In the genomic region with DNA sequence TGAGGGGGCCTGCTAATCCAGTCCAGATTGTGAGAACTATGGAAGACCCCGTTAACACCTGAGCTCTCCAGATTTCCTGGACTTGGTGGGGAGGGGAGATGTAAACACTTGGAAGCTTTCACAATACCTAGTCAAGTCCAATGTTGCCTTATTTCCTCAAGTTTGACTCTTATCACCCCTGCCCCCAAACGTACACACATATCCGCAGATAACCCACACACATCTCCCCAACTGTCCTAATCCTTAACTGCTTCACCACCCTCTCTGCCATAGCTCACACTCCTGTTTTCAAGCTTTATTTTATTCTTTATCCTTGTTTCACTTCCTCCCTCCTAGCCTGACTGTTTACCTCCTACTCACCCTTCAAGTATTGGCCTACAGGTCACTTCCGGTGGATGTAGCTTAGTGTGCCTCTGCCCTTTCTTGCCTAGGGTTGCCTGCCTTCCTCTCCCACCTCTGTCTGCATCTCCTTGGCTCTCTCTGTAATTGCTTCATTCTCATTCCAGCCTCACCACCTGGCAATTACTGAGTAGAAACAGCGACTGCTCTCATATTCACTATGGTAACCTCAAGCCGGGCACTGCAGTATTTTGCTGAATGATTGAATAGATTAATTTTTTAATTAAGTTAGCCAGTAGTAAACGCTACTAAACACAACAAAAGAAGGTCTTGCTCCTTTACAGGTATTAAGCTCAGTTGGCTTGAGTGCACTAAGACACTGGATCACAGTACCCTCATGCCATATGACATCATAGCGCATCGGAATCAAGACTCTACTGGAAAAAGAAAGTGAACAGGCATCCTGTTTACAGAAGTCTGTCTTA, we compare ENCODE assay signal across 20 mouse cellular contexts.
DNase-seq lines count a peak whose midpoint lies in the region; ATAC-seq and TF ChIP-seq lines count a peak whose summit lies in the region.
"Had no signal": no experiment of that assay in that cellular context is flagged by ENCODE, and none has a peak within 500 bp of the region (broad histone marks: within the 10 kb centered on the region; RNA-seq: fewer than 3 reads in every experiment).

No protein-coding gene starts in this region.

- no peaks in the 10 kb centered on the region for H3K27me3 ChIP-seq in embryonic facial prominence, embryonic 14.5 days (replicated peaks; ENCODE audit: control insufficient read depth, insufficient read depth, low read length)
- no peaks in the 10 kb centered on the region for H3K27me3 ChIP-seq in embryonic facial prominence, embryonic 10.5 days (replicated peaks; ENCODE audit: low read depth, poor library complexity, severe bottlenecking)
- H3K27me3 ChIP-seq in midbrain, embryonic 15.5 days (replicated peaks), result no peaks in the 10 kb centered on the region
- H3K27me3 ChIP-seq: embryonic facial prominence, embryonic 13.5 days; intestine, embryonic 15.5 days; liver, embryonic 15.5 days had no signal

- no peaks in the 10 kb centered on the region for H3K9me3 ChIP-seq in embryonic facial prominence, embryonic 14.5 days (ENCODE audit: control insufficient read depth, low read length)
- no peaks in the 10 kb centered on the region for H3K9me3 ChIP-seq in embryonic facial prominence, embryonic 10.5 days
- H3K9me3 ChIP-seq in midbrain, embryonic 15.5 days, result no peaks in the 10 kb centered on the region
- H3K9me3 ChIP-seq: embryonic facial prominence, embryonic 13.5 days; G1E; heart, embryonic 10.5 days; intestine, embryonic 15.5 days; liver, embryonic 15.5 days had no signal

- ATAC-seq in embryonic facial prominence, embryonic 14.5 days (ENCODE audit: low read depth), result peak; percentile 37; the same call in 1 of the 2 replicates
- peak; percentile 69 for ATAC-seq in granulocyte monocyte progenitor cell, adult 5-6 weeks (replicated peaks; ENCODE audit: poor library complexity, severe bottlenecking)
- peak; percentile 43; the same call in 1 of the 2 replicates for ATAC-seq in midbrain, embryonic 15.5 days (replicated peaks)
- ATAC-seq: CD4-positive, CD25-positive, alpha-beta regulatory T cell, adult 4 months; intestine, embryonic 15.5 days had no signal

- no peak overlapping the region for H3K4me2 ChIP-seq in embryonic facial prominence, embryonic 14.5 days (ENCODE audit: low read depth, low read length)
- H3K4me2 ChIP-seq in midbrain, embryonic 15.5 days, result no peak overlapping the region
- H3K4me2 ChIP-seq: embryonic facial prominence, embryonic 13.5 days; intestine, embryonic 15.5 days; liver, embryonic 15.5 days had no signal

- no peaks in the 10 kb centered on the region for H3K36me3 ChIP-seq in embryonic facial prominence, embryonic 14.5 days (ENCODE audit: control insufficient read depth, insufficient read depth, low read length)
- H3K36me3 ChIP-seq in embryonic facial prominence, embryonic 10.5 days (replicated peaks), result no peaks in the 10 kb centered on the region
- H3K36me3 ChIP-seq in midbrain, embryonic 15.5 days (replicated peaks), result no peaks in the 10 kb centered on the region
- H3K36me3 ChIP-seq: embryonic facial prominence, embryonic 13.5 days; G1E; heart, embryonic 10.5 days; intestine, embryonic 15.5 days; liver, embryonic 15.5 days had no signal

- TF ChIP-seq CTCF in brain, embryonic 14.5 days (IDR thresholded peaks at IDR 0.05; ENCODE audit: borderline replicate concordance, extremely low read depth, insufficient read depth, insufficient read length), result no peak

- H3K27ac ChIP-seq in embryonic facial prominence, embryonic 14.5 days (replicated peaks; ENCODE audit: low read depth, low read length), result no peak overlapping the region
- H3K27ac ChIP-seq in embryonic facial prominence, embryonic 10.5 days (replicated peaks), result no peak overlapping the region
- H3K27ac ChIP-seq in midbrain, embryonic 15.5 days, result no peak overlapping the region
- H3K27ac ChIP-seq: embryonic facial prominence, embryonic 13.5 days; heart, embryonic 10.5 days; intestine, embryonic 15.5 days; liver, embryonic 15.5 days had no signal

- no peak for TF ChIP-seq POLR2A in brain, embryonic 14.5 days (IDR thresholded peaks at IDR 0.05; ENCODE audit: borderline replicate concordance, extremely low read depth, insufficient read depth, insufficient read length, poor library complexity, severe bottlenecking)

- H3K9ac ChIP-seq in embryonic facial prominence, embryonic 14.5 days (ENCODE audit: low read depth, low read length), result no peak overlapping the region
- H3K9ac ChIP-seq in midbrain, embryonic 15.5 days, result no peak overlapping the region
- H3K9ac ChIP-seq: embryonic facial prominence, embryonic 13.5 days; intestine, embryonic 15.5 days; liver, embryonic 15.5 days had no signal

- 77% methylated on average over 9 of the region's 9 CpGs for WGBS in embryonic facial prominence, embryonic 14.5 days
- WGBS in embryonic facial prominence, embryonic 10.5 days, result 84% methylated on average over 9 of the region's 9 CpGs
- 57% methylated on average over 9 of the region's 9 CpGs for WGBS in midbrain, embryonic 15.5 days

- H3K4me3 ChIP-seq in embryonic facial prominence, embryonic 14.5 days (ENCODE audit: low read depth, low read length), result no peak overlapping the region
- H3K4me3 ChIP-seq in embryonic facial prominence, embryonic 10.5 days, result no peak overlapping the region
- H3K4me3 ChIP-seq in midbrain, embryonic 15.5 days, result no peak overlapping the region
- H3K4me3 ChIP-seq: embryonic facial prominence, embryonic 13.5 days; heart, embryonic 10.5 days; intestine, embryonic 15.5 days; liver, embryonic 15.5 days had no signal

- peak; percentile 11 for DNase-seq in embryonic facial prominence, embryonic 14.5 days (ENCODE audit: low spot score)
- DNase-seq in embryonic facial prominence, embryonic 10.5 days (ENCODE audit: low spot score), result no peak
- DNase-seq in brain, embryonic 14.5 days (ENCODE audit: low read depth), result peak; percentile 69
- DNase-seq in adrenal gland, postnatal 4 days (ENCODE audit: low spot score in 2 of 2), result no peak
- no peak for DNase-seq in urinary bladder, postnatal 4 days (ENCODE audit: low spot score in 2 of 2)
- DNase-seq in frontal cortex, postnatal 36 days (ENCODE audit: low spot score in 2 of 2), result no peak
- DNase-seq: adrenal gland, adult 2 months; cerebellum, adult 11-12 months; gastrocnemius, postnatal 14 days; heart, postnatal 14 days; lung, postnatal 10 days; right cerebral cortex, postnatal 14 days had no signal

- H3K4me1 ChIP-seq in embryonic facial prominence, embryonic 14.5 days (ENCODE audit: control insufficient read depth, insufficient read depth, low read length), result no peaks in the 10 kb centered on the region
- 0 out of 2 replicates have a peak, but pooled peaks cover under 1% of the 10 kb centered on the region for H3K4me1 ChIP-seq in embryonic facial prominence, embryonic 10.5 days
- peaks cover 11% of the 10 kb centered on the region for H3K4me1 ChIP-seq in midbrain, embryonic 15.5 days
- H3K4me1 ChIP-seq: embryonic facial prominence, embryonic 13.5 days; intestine, embryonic 15.5 days; liver, embryonic 15.5 days had no signal

Comparison
In these comparisons a context has a peak if more than half of its experiments do, and no peak if none do; other contexts are left out.
1. DNase-seq: peak in embryonic facial prominence, embryonic 14.5 days (single experiment) and brain, embryonic 14.5 days (single experiment); none in embryonic facial prominence, embryonic 10.5 days (single experiment), adrenal gland, postnatal 4 days (0 of 2), urinary bladder, postnatal 4 days (0 of 2) and frontal cortex, postnatal 36 days (0 of 2).
2. Peak in every context shown above with its lines, with median percentiles within 50 percentile points of each other: ATAC-seq.